Mouse (Mus musculus): ENCODE measurements at regions not wholly inside any gene's neighbourhood (a gene's known extent, or its start where the extent isn't known, plus 50 kb on each side); places are given as distances from the start of the nearest gene placed in this dataset.
"Not testable (repeated sequence)": the region's sequence is repeated elsewhere in the genome, so short reads cannot be mapped to it uniquely, and the experiment has no call there.

DNA sequence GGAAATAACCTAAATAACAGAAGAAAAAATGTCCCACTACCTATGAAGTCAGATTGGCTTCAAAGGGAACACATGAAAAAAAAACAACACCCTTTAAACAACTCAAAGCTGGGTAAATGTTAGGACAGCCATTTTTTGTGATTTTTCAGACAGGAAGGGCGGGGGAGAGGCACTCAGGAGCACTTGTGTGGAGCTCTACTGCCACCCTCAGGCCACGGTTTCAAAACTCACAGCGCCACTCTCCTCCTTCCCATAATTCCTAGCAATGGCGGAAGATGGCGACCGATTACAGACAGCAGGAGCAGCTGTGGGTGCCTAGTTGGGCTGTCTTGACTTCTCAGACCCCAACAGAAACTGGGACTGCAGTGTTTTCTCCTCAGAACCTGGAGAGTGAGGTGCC, 168.8 kb upstream of the Olfr1324 start:
- H3K4me2 ChIP-seq (ENCODE audit: low read depth, low read length): peak overlapping the region; percentile 44
- peak; percentile 50; the same call in 1 of the 2 replicates for ATAC-seq

DNA sequence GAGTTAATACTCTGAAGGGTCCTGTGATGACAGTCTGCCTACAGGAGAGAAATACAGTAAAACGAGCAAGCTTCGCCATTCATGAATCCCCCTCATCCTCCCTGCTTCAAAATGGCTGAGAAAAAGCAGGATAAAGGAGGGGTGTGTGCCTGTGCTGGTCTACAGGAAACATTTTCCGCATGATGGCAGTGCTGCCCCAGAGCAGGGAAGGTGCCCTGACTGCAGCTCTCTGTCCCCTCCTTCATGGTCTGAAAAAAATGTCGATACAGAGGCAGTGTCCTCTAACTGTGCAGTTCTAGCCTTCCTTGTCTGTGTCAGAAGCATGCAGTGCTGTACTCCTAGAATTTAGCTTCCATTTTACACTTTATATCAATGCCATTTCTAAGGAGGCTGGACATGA, 166.7 kb upstream of the Olfr1324 start:
- H3K36me3 ChIP-seq (replicated peaks; ENCODE audit: insufficient read depth, low read length); H3K9ac ChIP-seq (replicated peaks); H3K4me3 ChIP-seq (ENCODE audit: low read depth, low read length); H3K4me1 ChIP-seq (ENCODE audit: insufficient read depth); ATAC-seq; H3K9me3 ChIP-seq (ENCODE audit: low read length); H3K27ac ChIP-seq (ENCODE audit: low read depth); H3K27me3 ChIP-seq (ENCODE audit: insufficient read depth, low read length); H3K4me2 ChIP-seq (ENCODE audit: low read depth, low read length); DNase-seq: not testable (repeated sequence)
- 62% methylated on average over 4 of the region's 4 CpGs for WGBS (ENCODE audit: insufficient replicate concordance)
- TF ChIP-seq CTCF (IDR thresholded peaks at IDR 0.05; ENCODE audit: low read depth): peak; percentile 44

More for the DNA sequence above, 168.8 kb upstream of the Olfr1324 start:
- Histone ChIP-seq H3K4me3 (ENCODE audit: low read depth, low read length) (peak overlapping the region; percentile 22; the same call in 1 of the 2 replicates), H3K36me3 (replicated peaks; ENCODE audit: insufficient read depth, low read length) (no peaks in the 10 kb centered on the region), H3K27ac (ENCODE audit: low read depth) (no peak overlapping the region), H3K27me3 (ENCODE audit: insufficient read depth, low read length) (no peaks in the 10 kb centered on the region), H3K9me3 (ENCODE audit: low read length) (no peaks in the 10 kb centered on the region), H3K4me1 (ENCODE audit: insufficient read depth) (no peaks in the 10 kb centered on the region), H3K9ac (replicated peaks) (no peak overlapping the region)
- peak; percentile 50 for DNase-seq
- 68% methylated on average over 6 of the region's 6 CpGs for WGBS (ENCODE audit: insufficient replicate concordance)
- TF ChIP-seq CTCF (IDR thresholded peaks at IDR 0.05; ENCODE audit: low read depth) (peak; percentile 75), EP300 (IDR thresholded peaks at IDR 0.05; ENCODE audit: low read depth) (no peak)

DNA sequence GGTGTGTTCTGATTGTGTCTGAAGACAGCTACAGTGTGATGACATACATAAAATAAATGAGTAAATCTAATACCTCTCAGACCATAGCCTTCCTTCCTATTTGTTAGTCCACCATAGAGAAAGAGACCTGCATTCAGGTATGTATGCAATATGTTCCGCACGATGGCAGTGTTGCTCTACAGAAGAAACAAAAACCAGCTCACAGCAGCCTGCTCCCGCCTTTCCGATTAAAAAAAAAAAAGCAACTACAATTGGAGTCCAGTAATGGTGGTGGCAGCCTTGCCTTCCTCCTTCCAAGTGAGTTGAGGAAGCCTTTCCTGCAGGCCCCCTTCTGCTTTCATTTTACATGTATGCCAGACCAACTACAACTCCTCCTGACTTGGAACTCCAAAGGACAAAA, 163.2 kb upstream of the Olfr1324 start:
- Histone ChIP-seq H3K4me3 (ENCODE audit: low read depth, low read length) (no peak overlapping the region), H3K9ac (replicated peaks) (no peak overlapping the region), H3K9me3 (ENCODE audit: low read length) (no peaks in the 10 kb centered on the region), H3K27ac (ENCODE audit: low read depth) (no peak overlapping the region), H3K36me3 (replicated peaks; ENCODE audit: insufficient read depth, low read length) (0 out of 2 replicates have a peak, but pooled peaks cover 2% of the 10 kb centered on the region), H3K4me1 (ENCODE audit: insufficient read depth) (no peaks in the 10 kb centered on the region), H3K27me3 (ENCODE audit: insufficient read depth, low read length) (no peaks in the 10 kb centered on the region), H3K4me2 (ENCODE audit: low read depth, low read length) (peak overlapping the region; percentile 38; the same call in 1 of the 2 replicates)
- WGBS (ENCODE audit: insufficient replicate concordance): 65% methylated on average over 4 of the region's 4 CpGs
- DNase-seq (peak; percentile 14), ATAC-seq (no peak)
- TF ChIP-seq CTCF (IDR thresholded peaks at IDR 0.05; ENCODE audit: low read depth) (peak; percentile 58), EP300 (IDR thresholded peaks at IDR 0.05; ENCODE audit: low read depth) (no peak)

DNA sequence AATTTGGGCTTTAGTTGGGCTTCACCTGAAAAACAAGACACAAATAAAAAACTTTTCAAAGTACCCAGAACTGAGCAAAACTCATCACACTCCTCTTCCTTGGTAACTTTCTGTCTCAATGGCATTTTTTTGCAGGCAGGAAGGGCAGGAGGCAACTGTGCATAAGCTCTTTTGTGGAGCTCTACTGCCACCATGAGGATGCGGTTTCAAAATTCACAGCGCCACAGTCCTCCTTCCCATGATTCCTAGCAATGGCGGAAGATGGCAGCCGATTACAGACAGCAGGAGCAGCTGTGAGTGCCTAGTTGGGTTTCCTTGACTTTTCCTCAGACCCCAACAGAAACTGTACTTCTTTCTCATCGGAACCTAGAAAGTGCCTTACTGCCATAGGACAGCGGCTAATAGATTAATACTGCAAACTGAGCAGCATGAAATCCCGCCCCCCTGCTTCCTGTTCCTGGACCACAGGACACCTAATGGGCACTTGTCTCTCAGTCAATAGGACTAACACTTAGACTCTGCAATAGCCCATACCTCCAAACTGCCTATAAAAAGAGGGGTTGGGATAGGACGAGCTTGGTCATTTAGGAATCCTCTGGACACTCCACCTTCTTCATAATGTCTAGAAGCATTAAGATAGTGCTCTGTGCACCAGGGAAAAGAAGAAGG, 162.5 kb upstream of the Olfr1324 start:
- 73% methylated on average over 8 of the region's 8 CpGs for WGBS (ENCODE audit: insufficient replicate concordance)
- Histone ChIP-seq H3K36me3 (replicated peaks; ENCODE audit: insufficient read depth, low read length) (0 out of 2 replicates have a peak, but pooled peaks cover 2% of the 10 kb centered on the region), H3K9ac (replicated peaks) (no peak overlapping the region), H3K4me3 (ENCODE audit: low read depth, low read length) (no peak overlapping the region; the same call in 1 of the 2 replicates), H3K9me3 (ENCODE audit: low read length) (no peaks in the 10 kb centered on the region), H3K4me2 (ENCODE audit: low read depth, low read length) (peak overlapping the region; percentile 38), H3K4me1 (ENCODE audit: insufficient read depth) (no peaks in the 10 kb centered on the region), H3K27ac (ENCODE audit: low read depth) (no peak overlapping the region), H3K27me3 (ENCODE audit: insufficient read depth, low read length) (no peaks in the 10 kb centered on the region)
- ATAC-seq (peak; percentile 44; the same call in 1 of the 2 replicates), DNase-seq (peak; percentile 43)
- no peak for TF ChIP-seq EP300 (IDR thresholded peaks at IDR 0.05; ENCODE audit: low read depth)
- TF ChIP-seq CTCF (IDR thresholded peaks at IDR 0.05; ENCODE audit: low read depth): peak; percentile 69

DNA sequence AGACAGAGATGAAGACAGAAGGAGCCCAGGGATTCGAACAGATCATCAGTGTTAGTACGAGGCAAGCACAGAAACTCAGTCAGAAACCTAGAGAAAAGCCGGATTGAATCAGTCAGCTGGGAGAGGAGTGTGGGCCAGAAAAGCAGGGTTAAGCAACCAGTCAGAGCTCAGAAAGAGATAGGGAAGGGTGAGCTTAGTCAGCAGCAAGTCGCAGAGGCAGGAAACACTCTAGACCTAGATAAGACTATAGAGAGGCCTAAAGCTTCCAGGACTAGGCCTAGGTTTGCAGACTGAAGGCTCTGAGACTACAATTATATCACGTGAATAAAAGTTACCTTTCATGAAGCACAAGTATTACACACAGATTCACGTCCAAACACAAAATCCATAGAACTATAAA, 160.6 kb upstream of the Olfr1324 start:
- Histone ChIP-seq H3K9me3 (ENCODE audit: low read length) (no peaks in the 10 kb centered on the region), H3K36me3 (replicated peaks; ENCODE audit: insufficient read depth, low read length) (0 out of 2 replicates have a peak, but pooled peaks cover 4% of the 10 kb centered on the region), H3K4me3 (ENCODE audit: low read depth, low read length) (no peak overlapping the region), H3K27ac (ENCODE audit: low read depth) (no peak overlapping the region), H3K4me2 (ENCODE audit: low read depth, low read length) (no peak overlapping the region), H3K27me3 (ENCODE audit: insufficient read depth, low read length) (no peaks in the 10 kb centered on the region), H3K9ac (replicated peaks) (no peak overlapping the region), H3K4me1 (ENCODE audit: insufficient read depth) (no peaks in the 10 kb centered on the region)
- DNase-seq (no peak), ATAC-seq (no peak)
- TF ChIP-seq CTCF (IDR thresholded peaks at IDR 0.05; ENCODE audit: low read depth) (no peak), EP300 (IDR thresholded peaks at IDR 0.05; ENCODE audit: low read depth) (no peak)
- WGBS (ENCODE audit: insufficient replicate concordance): 59% methylated on average over 6 of the region's 6 CpGs

DNA sequence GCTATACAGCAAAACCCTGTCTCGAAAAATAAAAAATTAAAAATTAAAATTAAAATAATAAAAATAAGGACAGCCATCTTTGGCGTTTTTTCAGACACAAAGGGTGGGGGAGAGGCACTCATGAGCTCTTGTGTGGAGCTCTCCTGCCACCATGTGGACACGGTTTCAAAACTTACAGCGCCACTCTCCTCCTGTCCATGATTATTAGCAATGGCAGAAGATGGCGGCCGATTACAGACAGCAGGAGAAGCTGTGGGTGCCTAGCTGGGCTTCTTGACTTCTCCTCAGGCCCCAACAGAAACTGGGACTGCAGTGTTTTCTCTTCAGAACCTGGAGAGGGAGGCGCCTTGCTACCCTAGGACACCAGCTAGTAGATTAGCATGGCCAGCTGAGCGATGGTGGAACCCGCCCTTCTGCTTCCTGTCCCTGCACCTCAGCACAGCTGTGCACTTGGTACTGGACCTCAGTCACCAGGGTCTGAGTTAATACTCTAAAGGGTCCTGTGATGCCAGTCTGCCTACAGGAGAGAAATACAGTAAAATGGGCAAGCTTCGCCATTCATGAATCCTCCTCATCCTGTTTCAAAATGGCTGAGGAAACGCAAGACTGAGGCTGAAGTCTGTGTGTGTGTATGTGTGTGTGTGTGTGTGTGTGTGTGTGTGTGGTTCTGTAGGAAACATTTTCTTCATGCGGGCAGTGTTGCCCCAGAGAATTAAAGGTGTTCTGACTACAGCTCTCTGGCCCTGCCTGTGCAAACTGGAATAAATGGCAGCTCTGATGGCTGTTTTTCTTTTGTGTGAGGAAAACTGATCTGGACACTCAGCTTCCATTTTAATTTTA, 155.7 kb upstream of the Olfr1324 start:
- no peak overlapping the region for H3K9ac ChIP-seq (replicated peaks)
- no peaks in the 10 kb centered on the region for H3K27me3 ChIP-seq (ENCODE audit: insufficient read depth, low read length)
- H3K4me2 ChIP-seq (ENCODE audit: low read depth, low read length): peak overlapping the region; percentile 35
- DNase-seq (peak; percentile 46), ATAC-seq (peak; percentile 49; the same call in 1 of the 2 replicates)
- no peaks in the 10 kb centered on the region for H3K9me3 ChIP-seq (ENCODE audit: low read length)
- H3K4me1 ChIP-seq (ENCODE audit: insufficient read depth): no peaks in the 10 kb centered on the region
- H3K36me3 ChIP-seq (replicated peaks; ENCODE audit: insufficient read depth, low read length): 0 out of 2 replicates have a peak, but pooled peaks cover 2% of the 10 kb centered on the region
- no peak overlapping the region for H3K27ac ChIP-seq (ENCODE audit: low read depth)
- no peak overlapping the region for H3K4me3 ChIP-seq (ENCODE audit: low read depth, low read length)
- TF ChIP-seq EP300 (IDR thresholded peaks at IDR 0.05; ENCODE audit: low read depth): no peak
- TF ChIP-seq CTCF (IDR thresholded peaks at IDR 0.05; ENCODE audit: low read depth): peak; percentile 71
- WGBS (ENCODE audit: insufficient replicate concordance): 58% methylated on average over 12 of the region's 12 CpGs
